Mouse (Mus musculus): ENCODE results near the gene Lrrc74a. TPM values are rescaled to one million over a fixed set of nuclear protein-coding genes. Genes with fewer than 3 reads are reported as not detected.

The Lrrc74a gene
- not detected in 2 replicates for polyA plus RNA-seq (2015; fragmentation: Nextera tagmentation; extraction: Ambion mirVana)

DNA sequence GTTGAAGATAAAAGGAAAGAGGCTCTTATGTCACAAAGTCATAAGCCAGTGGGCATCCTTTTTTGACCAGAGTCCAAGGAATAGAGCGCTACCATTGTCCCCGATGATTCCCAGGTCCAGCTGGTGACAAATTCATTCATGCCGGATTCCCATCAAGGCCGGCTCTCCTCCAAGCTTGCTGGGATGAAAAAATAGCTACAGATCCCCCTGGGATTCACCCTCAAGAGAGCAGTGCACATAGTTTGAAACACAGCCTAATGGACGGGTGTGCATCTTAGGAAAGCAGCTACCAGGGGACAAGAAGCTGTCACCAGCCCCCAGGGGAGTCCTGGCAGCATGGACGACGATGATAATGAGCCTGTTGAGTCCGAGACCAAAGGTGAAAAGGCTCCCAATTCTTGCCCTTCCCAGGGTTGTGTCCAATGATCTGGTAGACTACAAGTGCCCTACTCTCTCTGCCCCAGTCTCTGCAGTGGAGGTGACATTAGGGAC lies at the start of gene Lrrc74a:
TSS of gene Lrrc74a (plus strand) at position 51 of the 492 bp plus-strand sequence.
- H3K4me2 ChIP-seq (replicated peaks), result no peak within 1 kb of the TSS
- no peak for ATAC-seq
- H3K27ac ChIP-seq, result no peak within 1 kb of the TSS
- no peak within 1 kb of the TSS for H3K9ac ChIP-seq (replicated peaks)
- H3K4me1 ChIP-seq (replicated peaks), result no peaks in the 10 kb centered on the region
- H3K27me3 ChIP-seq, result no peaks in the 10 kb centered on the region
- no peaks in the 10 kb centered on the region for H3K9me3 ChIP-seq
- 80% methylated on average over 8 of the region's 8 CpGs for WGBS
- no peaks in the 10 kb centered on the region for H3K36me3 ChIP-seq
- no peak within 1 kb of the TSS for H3K4me3 ChIP-seq (replicated peaks)

DNA sequence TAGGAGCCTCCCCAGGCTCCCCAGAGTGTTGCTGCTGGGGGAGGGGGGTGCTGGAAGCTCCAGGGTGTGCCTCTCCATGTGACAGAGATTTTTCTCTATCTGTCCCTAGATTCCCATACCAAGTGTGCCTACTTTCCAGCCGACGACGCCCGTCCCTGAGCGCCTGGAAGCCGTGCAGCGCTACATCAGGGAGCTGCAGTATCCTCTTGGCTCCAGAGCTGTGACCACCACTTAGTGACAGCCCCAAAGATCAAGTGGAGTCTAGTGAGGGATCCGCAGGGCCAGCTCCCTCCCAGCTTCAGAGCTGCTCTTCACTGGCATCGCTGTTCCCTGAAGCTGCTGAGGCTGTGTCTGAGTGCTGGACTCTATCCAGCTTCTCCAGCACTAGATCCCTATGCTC lies 48.9 kb upstream of the Lrrc74a start:
- ATAC-seq, result no peak
- H3K27ac ChIP-seq, result no peak overlapping the region
- H3K36me3 ChIP-seq, result peaks cover 71% of the 10 kb centered on the region
- WGBS, result 82% methylated on average over 9 of the region's 9 CpGs
- no peak overlapping the region for H3K4me2 ChIP-seq (replicated peaks)
- no peak overlapping the region for H3K9ac ChIP-seq (replicated peaks)
- H3K9me3 ChIP-seq, result no peaks in the 10 kb centered on the region
- no peak overlapping the region for H3K4me3 ChIP-seq (replicated peaks)
- H3K4me1 ChIP-seq (replicated peaks), result peaks cover 52% of the 10 kb centered on the region
- H3K27me3 ChIP-seq, result no peaks in the 10 kb centered on the region

DNA sequence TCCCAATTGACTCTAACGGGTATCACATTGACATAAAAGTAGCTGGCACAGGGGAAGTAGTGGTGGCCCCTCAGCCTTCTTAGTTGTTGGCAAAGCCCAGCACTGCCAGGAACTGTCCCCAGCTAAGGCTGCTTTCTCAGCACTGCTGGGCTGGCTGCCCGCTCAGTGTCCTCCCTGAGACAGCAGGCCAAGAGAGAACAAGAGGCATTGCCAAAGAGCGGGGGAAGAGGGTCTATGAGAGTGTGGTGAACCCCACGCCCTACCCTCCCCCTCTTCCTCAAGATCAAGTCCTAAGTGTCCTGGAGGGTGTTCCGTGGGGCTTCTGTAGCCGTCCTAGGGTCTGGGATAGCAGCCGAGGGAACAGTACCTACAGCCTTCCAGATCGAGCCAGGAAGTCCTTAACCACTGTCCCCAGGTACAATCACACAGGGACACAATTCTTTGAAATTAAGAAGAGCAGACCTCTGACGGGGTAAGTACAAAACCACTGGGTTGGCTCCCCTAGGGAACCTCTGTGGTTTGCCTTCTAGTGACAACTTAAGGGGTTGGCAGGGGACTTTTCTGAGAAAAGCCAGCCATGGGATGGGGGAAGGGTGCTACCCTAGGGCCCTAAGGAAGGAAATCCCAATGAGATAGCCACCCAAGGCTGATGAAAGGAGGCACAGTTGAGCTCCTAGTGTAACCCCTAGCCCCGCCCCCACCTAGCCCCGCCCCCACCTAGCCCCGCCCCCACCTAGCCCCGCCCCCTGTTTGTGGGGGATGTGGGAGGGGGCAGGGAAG lies 47.4 kb upstream of the Lrrc74a start:
- Histone ChIP-seq H3K4me1 (replicated peaks) (peaks cover 40% of the 10 kb centered on the region), H3K36me3 (peaks cover 85% of the 10 kb centered on the region), H3K9ac (replicated peaks) (no peak overlapping the region), H3K4me3 (replicated peaks) (no peak overlapping the region), H3K9me3 (no peaks in the 10 kb centered on the region), H3K4me2 (replicated peaks) (no peak overlapping the region), H3K27me3 (no peaks in the 10 kb centered on the region), H3K27ac (no peak overlapping the region)
- 61% methylated on average over 13 of the region's 13 CpGs for WGBS
- no peak for ATAC-seq

DNA sequence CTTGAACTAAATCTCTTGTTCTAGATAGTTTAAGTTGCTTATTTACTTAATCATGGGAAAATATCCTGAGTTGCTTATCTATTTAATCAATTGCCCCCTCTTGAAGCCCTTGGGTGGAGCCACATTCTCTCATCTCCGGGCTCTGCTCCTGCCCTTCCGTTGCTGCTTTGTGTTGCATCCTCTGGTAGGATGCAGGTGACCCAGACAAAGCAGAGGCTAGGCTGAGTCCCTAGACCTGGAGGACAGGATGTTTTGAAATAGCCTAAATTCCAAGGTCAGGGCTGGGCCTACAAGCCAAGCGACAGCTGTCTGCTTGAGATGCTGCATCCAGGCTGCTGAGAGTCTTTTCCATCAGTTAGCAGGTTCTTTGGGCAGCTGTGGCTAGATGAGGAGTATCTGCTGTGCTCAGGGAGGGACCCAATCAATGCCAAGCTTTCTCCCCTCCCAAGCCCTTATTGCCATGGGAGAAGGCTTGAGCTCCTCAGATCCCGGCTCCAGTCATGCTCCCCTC lies 46.7 kb upstream of the Lrrc74a start:
- WGBS, result 81% methylated on average over 4 of the region's 4 CpGs
- peaks cover 32% of the 10 kb centered on the region for H3K4me1 ChIP-seq (replicated peaks)
- H3K9ac ChIP-seq (replicated peaks), result no peak overlapping the region
- no peak overlapping the region for H3K4me2 ChIP-seq (replicated peaks)
- no peaks in the 10 kb centered on the region for H3K9me3 ChIP-seq
- H3K27me3 ChIP-seq, result no peaks in the 10 kb centered on the region
- no peak for ATAC-seq
- no peak overlapping the region for H3K27ac ChIP-seq
- peaks cover 91% of the 10 kb centered on the region for H3K36me3 ChIP-seq
- no peak overlapping the region for H3K4me3 ChIP-seq (replicated peaks)

DNA sequence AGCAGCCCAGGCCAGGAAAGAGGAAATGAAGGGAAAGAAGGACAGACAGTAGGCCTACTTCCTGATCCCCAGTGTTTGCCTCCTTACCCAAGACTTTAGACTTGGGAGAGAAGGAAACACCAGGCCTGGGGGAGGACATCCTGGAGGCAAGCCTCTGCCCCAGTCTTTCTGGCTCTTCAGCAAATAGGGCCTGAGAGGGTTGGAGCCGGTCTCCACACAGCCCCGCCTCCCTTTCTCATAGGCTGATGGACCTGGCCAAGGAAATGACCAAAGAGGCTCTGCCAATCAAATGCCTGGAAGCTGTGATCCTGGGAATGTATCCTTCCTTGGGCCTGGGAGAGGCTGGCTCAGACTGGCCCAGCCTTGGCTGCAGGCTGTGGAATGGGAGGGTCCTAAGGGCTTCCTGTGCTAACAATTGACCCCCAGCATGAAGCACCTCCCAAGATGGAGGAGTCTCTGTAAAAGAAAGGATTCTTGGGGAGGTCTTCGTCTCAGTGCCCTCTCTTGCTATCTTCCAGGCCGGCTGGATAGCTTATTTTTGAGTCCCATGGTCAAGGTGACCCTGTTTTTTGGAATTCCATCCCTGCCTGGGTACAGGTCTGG lies 46.1 kb upstream of the Lrrc74a start:
- peaks cover 91% of the 10 kb centered on the region for H3K36me3 ChIP-seq

DNA sequence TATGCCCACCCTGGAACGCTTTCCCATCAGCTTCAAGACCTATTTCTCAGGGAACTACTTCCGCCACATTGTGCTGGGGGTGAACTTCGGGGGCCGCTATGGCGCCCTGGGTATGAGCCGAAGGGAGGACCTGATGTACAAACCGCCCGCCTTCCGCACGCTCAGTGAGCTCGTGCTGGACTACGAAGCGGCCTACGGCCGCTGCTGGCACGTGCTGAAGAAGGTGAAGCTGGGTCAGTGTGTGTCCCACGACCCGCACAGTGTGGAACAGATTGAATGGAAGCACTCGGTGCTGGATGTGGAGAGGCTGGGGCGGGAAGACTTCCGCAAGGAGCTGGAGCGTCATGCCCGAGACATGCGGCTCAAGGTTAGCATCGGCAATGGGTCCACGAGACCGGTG lies 45.3 kb upstream of the Lrrc74a start:
- Histone ChIP-seq H3K4me1 (replicated peaks) (peaks cover 18% of the 10 kb centered on the region), H3K27me3 (no peaks in the 10 kb centered on the region), H3K4me3 (replicated peaks) (no peak overlapping the region), H3K9ac (replicated peaks) (no peak overlapping the region), H3K4me2 (replicated peaks) (no peak overlapping the region), H3K9me3 (no peaks in the 10 kb centered on the region), H3K36me3 (peaks cover 87% of the 10 kb centered on the region), H3K27ac (no peak overlapping the region)
- no peak for ATAC-seq
- 96% methylated on average over 27 of the region's 27 CpGs for WGBS

More for the DNA sequence above, 46.1 kb upstream of the Lrrc74a start:
- no peak for ATAC-seq
- Histone ChIP-seq H3K27me3 (no peaks in the 10 kb centered on the region), H3K4me3 (replicated peaks) (no peak overlapping the region), H3K9ac (replicated peaks) (no peak overlapping the region), H3K9me3 (no peaks in the 10 kb centered on the region), H3K27ac (no peak overlapping the region), H3K4me2 (replicated peaks) (no peak overlapping the region), H3K4me1 (replicated peaks) (peaks cover 26% of the 10 kb centered on the region)
- WGBS, result 78% methylated on average over 4 of the region's 4 CpGs

DNA sequence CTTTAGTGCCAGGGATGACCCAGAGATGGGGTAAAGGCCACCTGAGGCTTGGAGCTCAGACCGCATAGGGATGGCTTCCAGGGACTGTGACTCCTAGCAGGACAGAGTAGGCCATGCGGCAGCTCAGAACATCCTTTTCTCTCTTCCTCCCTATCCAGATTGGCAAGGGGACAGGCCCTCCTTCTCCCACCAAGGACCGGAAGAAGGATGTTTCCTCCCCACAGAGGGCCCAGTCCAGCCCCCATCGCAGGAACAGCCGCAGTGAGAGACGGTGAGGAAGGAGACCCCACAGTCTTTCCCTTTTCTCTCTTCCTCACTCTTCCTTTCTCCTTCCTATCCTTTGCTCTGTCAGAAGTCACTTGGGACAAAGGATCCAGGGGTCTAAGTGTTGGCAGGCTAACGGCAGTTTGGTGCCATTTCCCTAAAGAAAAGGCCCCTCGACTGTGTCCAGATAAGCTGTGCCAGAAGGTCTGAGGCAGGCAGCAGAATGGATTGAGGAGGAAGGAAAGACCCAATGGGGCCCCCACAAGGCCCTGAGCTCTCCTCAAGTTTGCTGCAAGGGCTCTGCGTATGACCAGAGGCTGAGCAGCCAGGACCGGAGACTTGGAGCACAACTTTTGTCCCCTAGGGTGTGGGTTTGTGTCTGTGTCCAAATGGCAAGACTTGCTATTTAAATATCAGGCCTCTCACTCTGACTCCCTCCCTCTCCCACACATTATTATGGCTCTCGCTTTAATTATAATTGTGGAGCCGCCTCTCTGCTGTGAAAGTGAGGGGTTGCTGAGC lies 43.3 kb upstream of the Lrrc74a start:
- Histone ChIP-seq H3K9me3 (no peaks in the 10 kb centered on the region), H3K4me3 (replicated peaks) (no peak overlapping the region), H3K4me1 (replicated peaks) (peaks cover 4% of the 10 kb centered on the region; the same call in 1 of the 2 replicates), H3K9ac (replicated peaks) (no peak overlapping the region), H3K27ac (peak overlapping the region; percentile 39; the same call in 1 of the 2 replicates), H3K4me2 (replicated peaks) (no peak overlapping the region), H3K27me3 (no peaks in the 10 kb centered on the region), H3K36me3 (peaks cover 94% of the 10 kb centered on the region)
- no peak for ATAC-seq
- 83% methylated on average over 12 of the region's 12 CpGs for WGBS

DNA sequence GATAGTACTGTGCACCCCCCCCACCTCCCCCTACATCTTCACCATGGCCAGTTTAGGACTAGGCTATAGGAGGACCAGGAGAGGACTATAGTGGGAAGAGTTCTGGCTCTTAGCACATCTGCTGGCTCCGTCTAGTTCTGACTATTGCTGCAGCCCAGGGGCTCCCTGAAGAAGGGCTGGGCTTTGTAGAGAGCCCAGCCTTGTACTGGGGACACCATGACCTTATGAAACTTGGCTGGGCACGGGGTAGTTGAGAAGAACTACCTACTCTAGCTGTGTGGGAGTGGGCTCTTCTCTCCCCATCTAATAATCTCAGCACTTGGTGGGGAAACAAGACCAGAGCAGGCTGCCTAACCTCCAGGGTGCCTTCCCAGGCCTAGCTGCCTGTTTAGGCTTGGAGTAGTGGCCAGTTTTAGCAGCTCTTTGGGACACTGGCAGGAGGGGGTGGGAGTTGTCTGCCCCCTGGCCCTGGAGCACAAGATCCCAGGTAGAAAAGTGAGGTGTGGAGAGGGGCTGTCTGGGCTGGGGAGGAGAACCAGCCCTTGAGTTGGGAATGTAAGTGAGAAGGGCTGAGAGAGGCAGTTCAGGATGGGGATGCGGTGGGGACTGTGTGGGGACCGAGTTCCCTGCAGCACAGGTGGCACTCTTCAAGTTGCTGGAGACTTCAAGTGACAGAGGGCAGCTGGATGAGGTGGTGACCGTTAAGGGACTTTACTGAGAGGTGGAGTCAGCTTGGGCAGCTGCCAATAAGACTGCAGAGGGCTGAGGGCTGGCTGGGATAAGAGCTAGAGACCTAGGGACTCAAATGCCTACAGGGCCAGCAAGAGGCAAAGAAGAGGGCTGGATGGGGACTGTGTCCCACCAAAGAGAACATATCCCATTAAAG lies 41.5 kb upstream of the Lrrc74a start:
- Histone ChIP-seq H3K27me3 (no peaks in the 10 kb centered on the region), H3K4me3 (replicated peaks) (no peak overlapping the region), H3K4me1 (replicated peaks) (0 out of 2 replicates have a peak, but pooled peaks cover under 1% of the 10 kb centered on the region), H3K9ac (replicated peaks) (no peak overlapping the region), H3K9me3 (0 out of 2 replicates have a peak, but pooled peaks cover 6% of the 10 kb centered on the region), H3K27ac (no peak overlapping the region), H3K4me2 (replicated peaks) (no peak overlapping the region), H3K36me3 (peaks cover 92% of the 10 kb centered on the region)
- no peak for ATAC-seq
- 76% methylated on average over 5 of the region's 5 CpGs for WGBS

DNA sequence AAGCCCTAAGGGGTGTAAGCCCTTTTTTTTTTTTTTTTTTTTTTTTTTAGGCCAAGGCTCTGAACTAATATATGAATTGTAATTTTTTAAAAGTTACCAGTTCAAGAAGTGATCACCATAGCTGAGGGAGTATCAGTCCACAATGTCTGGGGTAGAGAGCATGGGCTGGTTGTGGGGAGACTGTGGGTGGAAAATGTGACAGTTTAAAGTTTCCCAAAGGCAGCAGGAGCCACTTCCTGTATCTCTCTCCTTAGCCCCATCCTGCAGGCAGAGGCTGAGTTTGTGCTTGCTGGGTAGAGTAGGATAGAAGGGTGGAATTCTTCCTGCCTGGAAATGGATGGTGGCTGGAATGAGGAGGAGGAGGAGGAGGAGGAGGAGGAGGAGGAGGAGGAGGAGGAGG lies 40.8 kb upstream of the Lrrc74a start:
- Histone ChIP-seq H3K36me3 (peaks cover 85% of the 10 kb centered on the region), H3K27ac (no peak overlapping the region)
- no peak for ATAC-seq

DNA sequence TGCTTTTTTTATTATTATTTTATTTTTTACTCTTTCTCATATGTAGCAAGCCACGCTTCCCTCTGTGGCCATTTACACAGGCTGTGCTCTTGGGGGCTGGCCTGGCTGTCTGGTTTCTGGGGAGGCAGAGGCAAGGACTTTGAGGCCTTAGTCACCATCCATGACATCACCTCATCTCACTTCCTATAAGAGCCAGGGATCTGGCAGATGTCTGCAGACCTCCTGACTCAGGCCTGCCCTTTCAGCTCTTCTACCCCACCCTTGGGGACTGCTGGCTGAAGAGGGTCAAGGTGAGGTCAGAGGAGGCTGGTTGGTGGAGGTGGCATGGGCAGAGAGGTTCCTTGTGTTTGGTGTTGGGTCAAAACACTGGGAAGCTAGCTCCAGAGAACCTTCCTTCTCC lies 39.7 kb upstream of the Lrrc74a start:
- peaks cover 74% of the 10 kb centered on the region for H3K36me3 ChIP-seq
- 94% methylated on average over 1 of the region's 1 CpGs for WGBS
- no peak for ATAC-seq
- no peak overlapping the region for H3K4me2 ChIP-seq (replicated peaks)
- H3K27me3 ChIP-seq, result no peaks in the 10 kb centered on the region
- H3K4me1 ChIP-seq (replicated peaks), result peaks cover 18% of the 10 kb centered on the region
- H3K9ac ChIP-seq (replicated peaks), result no peak overlapping the region
- H3K4me3 ChIP-seq (replicated peaks), result no peak overlapping the region
- 0 out of 2 replicates have a peak, but pooled peaks cover 6% of the 10 kb centered on the region for H3K9me3 ChIP-seq
- H3K27ac ChIP-seq, result no peak overlapping the region

More for the DNA sequence above, 40.8 kb upstream of the Lrrc74a start:
- Histone ChIP-seq H3K4me1 (replicated peaks) (peaks cover 7% of the 10 kb centered on the region; the same call in 1 of the 2 replicates), H3K9ac (replicated peaks) (no peak overlapping the region), H3K4me3 (replicated peaks) (no peak overlapping the region), H3K4me2 (replicated peaks) (no peak overlapping the region), H3K9me3 (0 out of 2 replicates have a peak, but pooled peaks cover 6% of the 10 kb centered on the region), H3K27me3 (no peaks in the 10 kb centered on the region)

DNA sequence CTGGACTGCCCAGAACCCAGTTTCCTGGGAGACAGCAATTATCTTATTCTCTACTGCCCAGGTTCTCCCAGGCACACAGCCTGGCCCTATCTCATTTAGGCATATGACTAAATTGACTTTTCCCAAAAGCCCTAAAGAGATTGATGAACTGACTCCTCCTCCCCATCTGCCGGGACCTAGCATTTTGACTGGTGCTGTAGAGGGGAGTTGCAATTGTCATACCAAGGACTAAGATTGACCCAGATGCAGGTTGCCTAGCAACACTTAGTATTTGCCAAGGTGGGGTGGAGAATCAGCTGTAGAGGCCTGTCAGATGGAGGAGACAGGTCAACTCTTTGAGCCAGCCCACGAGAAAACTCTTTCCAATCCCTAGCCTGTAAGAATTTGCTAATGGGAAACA lies 36.2 kb upstream of the Lrrc74a start:
- no peak for ATAC-seq
- Histone ChIP-seq H3K27me3 (no peaks in the 10 kb centered on the region), H3K9ac (replicated peaks) (no peak overlapping the region), H3K4me2 (replicated peaks) (no peak overlapping the region), H3K9me3 (0 out of 2 replicates have a peak, but pooled peaks cover 6% of the 10 kb centered on the region), H3K4me1 (replicated peaks) (peaks cover 39% of the 10 kb centered on the region), H3K36me3 (peaks cover 43% of the 10 kb centered on the region), H3K4me3 (replicated peaks) (no peak overlapping the region), H3K27ac (no peak overlapping the region)
- WGBS, result 54% methylated on average over 2 of the region's 2 CpGs

All from midbrain, embryonic 13.5 days (tissue).